Mouse (Mus musculus) brain, embryonic 18.5 days (tissue): ENCODE data around the gene Rarres1.
A peak's percentile ranks its signal among the peaks of the same experiment; 100 is the strongest.

Source experiments
- DNase-seq: peaks from one replicate; pipeline ENCODE4 v3.0.0-alpha.2; 2012; ENCODE audit warnings: low read depth, low spot score

Gene Rarres1

DNA sequence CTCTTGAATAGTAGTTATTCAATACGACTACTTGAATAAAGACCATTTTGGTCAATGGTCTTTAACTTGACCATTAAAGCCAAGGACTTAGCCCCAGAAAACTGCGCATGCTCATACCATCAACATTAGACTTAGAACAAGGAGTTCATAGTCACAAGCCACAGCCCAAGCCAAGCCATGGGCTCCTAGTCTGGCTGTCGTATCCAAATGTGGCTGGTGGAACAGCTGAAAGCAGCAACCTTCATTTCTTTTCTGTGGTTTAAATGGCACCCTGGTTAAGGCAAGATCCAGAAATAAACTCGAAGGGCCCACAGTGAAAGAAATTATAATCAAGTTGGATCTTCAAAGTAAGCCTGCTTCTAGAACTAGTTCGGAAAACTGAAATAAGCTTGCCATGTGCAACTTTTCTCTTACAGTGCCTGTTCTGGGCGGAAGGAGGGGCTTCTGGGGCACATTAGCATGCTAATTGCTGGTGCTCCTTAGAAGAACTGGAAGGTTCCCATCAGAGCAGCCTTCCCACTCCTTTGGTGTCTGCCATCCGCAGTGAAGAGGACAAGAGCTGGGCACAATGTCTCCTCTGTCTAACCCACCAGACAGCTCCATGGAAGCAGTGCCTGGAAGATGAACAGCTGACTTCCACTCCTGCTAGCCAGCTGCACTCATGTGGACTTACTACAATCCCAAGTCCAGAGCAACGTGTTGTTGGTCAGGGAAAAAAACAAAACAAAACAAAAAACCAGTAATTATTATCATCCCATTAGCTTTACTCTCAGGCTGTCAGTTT is 23.0 kb downstream of the Rarres1 start:
- DNase-seq = no peak

DNA sequence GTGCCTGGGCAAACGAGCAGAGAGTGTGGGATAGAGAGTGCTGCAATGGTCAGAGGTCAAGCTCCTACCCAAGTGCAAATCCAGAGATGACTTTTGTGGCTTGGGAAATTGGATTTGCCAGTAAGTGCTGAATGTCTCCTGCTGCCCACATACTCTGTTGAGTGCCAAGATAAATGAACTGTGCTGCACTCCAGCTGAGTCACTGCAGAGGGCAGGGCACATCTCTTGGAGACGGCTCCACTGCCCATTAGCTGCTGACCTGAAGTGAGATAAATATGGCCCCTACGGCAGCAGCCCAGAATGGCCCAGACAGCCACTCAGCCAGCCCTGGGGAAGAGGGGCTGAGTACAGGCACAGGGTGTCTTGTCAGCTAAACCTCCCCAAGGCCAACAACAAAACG is 25.2 kb downstream of the Rarres1 start:
- no peak for DNase-seq

DNA sequence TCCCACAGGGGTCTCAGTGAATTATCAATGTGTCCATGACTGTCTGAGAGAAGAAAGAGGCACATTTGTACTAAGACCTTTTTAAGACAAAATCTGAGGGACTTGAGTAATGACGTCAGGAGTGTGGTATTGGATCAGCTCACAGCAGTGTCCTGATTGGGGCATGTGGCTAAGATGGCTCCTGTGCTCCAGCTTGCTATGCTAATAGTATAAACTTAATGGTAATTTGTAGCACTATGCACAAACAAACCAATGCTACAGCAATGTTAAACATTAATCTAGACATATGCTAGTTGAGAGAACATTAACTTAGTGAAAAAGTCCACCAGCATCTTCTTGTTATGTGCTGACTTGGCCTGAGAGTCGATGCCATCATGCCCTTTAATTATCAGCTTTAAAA is 30.1 kb downstream of the Rarres1 start:
- DNase-seq = no peak

DNA sequence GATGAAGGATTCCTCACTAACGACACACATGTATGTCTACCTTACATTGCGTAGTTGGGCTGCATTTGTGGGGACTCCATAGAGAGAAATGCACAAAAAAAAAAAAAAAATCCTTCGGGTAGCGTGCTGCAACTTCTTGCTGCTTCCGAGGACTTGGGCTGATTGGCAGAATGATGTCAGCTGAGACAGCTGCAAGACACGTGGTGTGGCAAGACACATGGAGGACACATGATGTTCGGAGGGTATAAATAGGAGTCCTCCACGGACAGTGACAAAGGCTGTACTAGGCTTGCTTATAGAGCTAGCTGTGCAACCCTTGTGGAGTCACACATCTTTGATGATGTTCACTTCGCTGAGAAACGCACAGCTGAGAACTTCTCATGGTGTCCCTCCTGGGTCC is 32.9 kb downstream of the Rarres1 start:
- no peak for DNase-seq

DNA sequence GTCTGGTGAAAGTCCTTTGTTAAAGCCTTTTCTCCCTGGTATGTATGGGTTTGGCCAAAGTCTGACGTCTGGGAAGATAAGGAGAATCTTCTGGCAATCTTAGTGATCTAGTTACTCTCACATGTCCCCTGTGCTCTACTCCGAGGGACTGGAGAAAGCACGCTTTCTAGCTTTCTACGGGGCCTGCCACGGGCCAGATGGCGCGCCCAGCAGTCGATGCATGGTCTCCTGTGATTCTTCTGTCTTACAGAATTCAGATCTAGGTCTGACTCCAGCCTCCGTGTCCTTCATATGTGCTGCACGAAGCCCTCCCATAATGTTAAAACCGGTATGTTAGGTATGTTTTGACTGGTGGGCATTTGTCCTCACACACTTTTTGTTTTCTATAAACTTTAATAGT is 35.5 kb downstream of the Rarres1 start:
- no peak for DNase-seq

DNA sequence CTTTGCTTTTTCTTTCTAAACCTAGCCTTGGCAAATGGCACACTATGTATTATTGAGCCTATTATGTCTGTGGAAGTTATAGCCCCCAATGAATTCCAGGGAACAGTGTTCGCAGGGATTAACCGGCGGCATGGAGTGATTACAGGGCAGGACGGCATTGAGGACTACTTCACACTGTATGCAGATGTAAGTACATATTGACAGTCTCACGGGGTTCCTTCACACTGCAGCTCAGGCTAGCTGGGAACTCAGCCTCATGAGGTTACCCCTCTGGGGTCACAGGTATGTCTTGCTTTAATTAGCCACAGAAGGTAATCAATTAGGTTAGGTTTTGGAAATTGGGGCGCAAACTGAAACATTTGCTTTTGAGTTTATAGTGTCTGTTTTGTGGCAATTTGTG is 41.9 kb downstream of the Rarres1 start:
- no peak for DNase-seq

DNA sequence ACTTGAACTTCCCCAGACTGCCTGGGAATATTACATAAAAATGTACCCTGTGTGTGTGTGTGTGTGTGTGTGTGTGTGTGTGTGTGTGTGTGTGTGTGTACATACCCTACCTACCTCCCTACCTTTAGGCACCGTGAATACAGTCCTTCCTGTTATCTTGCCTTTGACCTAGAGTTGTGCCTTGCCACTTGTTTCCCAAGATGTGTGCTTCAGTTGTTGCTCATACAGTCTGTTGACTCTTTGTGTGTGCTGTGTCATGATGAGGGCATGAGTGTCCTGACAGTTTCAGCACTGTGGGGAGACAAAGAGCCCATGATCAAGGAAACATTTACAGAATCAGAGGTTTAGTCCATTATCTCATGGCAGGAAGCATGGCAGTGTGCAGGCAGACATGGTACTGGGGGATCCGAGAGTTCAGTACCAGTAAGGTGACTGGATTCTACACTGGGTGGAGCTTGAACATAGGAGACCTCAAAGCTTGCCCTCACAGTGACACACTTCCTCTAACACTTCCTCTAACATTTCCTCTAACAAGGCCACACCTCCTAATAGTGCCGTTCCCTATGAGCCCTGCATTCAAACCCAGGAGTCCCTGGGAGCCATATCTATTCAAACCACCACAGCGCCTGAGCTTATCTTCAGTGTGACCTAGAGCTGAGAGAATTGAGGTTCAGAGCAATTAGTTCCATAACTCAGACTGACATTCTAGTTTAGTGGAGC is 43.8 kb downstream of the Rarres1 start:
- DNase-seq = no peak

DNA sequence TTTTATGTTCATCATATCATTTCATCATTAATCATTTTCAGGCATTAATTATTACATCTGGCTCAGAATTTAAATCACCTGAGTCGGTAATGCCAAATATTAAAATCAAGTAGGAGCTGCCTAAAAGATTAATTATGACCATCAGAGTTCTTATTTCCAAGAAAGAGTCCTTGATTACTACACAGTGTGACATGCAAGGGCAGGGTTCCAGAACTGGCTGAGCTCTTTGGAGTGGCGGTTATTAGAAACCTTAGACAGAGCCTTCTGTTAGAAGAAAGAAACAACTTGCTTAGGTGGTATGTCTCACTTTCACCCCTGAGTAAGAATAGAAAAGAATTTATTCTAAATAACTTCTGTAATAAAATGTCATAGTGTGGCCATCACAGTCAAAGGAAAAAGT is 48.0 kb downstream of the Rarres1 start:
- DNase-seq = no peak

DNA sequence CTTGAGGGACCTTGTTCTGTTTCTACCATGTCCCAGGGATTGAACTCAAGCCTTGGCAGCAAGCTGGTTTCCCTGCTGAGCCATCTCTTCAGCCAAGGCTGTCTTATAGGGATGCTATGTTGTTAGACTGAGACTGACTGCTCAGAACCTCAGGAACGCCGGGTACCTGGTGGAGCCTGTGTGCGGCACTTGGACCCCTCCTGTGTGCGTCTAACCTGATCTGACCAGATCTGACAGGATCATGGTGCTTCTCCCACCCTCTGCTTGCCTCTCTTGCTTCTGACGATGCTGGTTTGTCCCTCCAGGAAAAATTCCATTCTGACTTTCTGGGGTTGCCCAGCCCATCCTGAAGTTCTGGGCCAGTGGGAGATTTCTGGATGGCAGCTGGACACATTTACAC is 48.7 kb downstream of the Rarres1 start:
- DNase-seq = no peak

DNA sequence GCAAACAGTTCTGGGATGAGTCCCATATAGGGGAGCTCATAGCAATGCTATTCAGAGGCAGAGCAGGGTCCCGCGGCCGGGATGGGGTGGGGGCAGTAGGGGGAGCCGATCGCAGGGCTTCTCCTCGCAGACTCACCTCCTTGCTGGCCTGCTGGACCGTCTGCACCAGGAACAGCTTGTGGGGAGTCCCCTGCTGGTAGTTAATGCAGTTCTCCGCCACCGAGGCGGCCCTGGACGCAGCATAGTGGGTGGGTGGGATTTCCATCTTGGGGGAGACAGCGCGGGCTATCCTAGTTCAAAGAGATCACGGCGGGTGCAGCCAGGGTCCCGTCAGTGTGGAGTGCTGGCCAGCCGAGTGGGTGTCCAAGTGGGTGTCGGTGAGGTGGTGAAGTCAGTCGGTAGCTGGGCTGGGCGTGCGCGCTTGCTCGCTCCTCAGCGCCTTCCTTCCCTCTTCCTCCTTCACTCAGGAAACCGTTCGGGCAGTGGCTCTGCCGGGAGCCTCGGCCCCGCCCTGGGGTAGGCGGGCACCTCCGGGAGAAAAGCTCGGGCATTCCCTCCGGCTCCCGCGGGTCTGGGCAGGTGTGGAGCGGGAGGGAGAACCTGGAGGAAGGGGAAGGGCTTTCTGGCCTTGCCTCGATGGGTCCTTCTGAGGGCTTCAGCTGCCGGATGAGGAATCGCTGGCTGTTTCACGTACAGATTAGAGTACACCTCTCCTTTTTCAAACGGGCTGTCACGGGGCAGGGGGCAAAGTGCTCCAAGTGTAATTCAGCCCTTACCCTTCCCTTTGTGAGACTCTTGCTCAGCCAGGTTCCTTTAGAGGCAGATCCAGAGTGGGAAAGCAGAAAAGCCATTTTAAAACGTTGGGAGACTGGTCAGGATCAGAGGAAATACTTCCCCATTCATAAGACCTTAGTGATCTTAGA is 51.6 kb downstream of the Rarres1 start, which contains the start of gene Lxn:
Gene Lxn, minus strand, starts transcription at position 477 of the 923 bp plus-strand sequence.
- no peak for DNase-seq

DNA sequence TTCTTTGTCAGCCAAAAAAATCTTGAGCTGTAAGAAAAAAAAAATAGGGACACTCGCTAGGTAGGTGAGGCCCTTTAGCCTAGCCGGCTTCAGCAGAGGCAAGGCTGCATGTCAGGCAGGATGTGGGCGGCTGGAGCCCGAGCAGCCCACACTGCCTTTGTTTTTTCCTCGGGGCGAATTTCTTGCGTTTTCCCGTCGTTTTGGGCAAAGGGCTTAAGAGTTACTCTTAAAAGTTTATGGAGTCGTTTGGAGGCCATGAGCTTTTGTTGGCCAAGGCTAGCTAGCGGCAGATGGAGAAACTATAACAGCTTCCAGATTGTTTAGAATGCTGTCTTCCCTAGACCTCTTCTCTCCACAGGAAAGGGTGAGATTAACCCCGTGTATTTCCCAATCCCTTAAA is 52.3 kb downstream of the Rarres1 start:
- no peak for DNase-seq

DNA sequence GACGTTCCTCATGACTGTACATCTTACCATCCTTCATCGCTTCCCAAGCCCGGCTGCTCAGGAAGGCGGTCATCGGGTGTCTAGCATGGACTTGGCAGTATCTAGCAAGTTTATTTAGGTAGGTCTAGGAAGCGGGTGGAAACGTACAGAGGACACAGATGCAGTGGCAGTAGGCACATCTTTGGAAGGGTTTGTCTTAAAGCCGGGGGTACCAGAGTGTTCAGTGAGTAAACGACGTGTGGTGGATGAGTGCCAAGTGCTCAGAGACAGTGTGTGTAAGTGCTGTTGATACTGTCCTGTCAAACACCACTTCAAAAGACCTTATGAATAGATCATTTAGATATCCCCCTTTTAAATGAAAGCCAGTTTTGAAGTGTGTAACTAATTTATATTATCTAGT is 52.7 kb downstream of the Rarres1 start:
- no peak for DNase-seq

DNA sequence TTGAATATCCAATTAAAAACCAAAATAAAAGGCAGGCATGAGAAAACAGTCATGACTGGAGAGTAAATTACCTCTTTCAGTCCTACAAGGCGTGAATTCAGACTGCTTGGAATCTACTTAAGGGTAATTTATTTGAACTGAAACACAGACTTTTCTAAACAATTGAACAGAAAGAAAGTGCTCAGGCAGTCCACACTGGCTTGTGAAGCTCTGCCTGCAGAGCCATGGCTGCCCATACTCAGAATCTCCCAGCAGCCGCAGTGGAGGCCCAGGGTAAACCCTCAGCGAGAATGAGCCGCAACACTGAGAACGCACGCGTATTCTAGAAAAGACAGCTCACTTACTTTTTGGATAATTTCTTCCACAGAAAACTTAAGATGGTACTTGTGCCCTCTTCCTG is 53.3 kb downstream of the Rarres1 start:
- DNase-seq = no peak

DNA sequence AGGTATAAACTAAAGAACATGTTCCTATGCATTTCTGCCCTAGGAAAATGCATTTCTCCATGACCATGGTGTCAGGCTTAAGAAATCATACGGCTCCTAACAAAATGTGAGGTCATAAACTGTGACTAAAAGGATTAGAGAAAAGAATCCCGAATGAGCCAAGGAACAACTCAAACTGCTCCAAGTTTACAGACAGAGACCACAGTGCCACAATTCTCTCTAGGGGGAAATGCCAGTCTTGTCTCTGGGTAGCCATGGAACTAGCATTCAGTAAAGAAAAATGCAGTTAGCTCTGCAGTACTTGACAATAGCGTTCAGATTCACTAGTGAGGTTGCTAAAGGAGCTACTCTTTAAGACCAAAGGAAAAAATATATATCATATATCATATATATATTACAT is 55.4 kb downstream of the Rarres1 start:
- no peak for DNase-seq

DNA sequence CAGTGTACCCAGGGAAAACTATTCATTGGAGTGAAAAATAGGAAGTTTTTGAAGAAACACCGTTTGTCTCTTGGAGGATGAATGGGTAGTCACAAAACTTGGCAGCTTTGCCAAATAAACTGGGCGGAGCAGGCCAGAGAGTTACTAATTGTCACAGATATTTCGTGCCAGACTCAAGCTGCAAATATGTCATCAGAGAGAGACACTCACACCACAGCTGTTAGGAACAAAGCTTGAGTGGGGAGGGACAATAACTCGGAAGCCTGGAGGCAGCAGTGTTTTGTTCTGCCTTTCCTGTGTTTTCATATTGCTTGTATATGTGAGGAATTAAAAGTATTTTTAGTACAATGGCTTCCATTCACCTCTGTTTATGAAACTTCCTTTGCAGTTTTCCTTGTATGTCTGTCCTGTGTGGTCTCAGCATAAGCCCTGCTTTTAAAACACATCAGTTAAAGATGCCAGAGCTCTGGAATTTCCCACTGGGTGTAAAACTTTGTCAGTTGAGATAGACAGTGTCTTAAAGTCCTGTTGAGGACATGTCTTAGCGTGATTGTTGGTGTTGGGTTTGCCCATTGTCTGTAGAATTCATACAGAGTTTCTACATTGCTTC is 64.6 kb downstream of the Rarres1 start:
- no peak for DNase-seq

DNA sequence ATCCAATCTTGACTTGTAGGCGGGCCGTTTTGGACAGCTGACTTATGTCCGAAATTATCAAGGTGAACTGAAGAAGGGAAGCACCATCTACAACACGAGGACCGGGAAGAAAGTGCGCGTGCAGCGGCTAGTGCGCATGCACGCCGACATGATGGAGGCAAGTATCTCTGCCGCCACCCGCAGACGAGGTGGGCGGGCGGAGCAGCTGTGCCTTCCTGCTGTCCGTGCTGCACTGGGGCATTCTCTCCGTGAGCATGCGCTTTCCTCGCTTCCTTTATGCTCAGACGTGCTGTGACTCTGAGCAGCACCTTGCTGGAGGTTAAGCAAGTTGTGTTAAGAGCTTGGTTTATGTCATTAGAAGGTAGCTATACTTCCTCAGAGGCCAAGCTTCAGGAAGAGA is 65.7 kb downstream of the Rarres1 start:
- no peak for DNase-seq

DNA sequence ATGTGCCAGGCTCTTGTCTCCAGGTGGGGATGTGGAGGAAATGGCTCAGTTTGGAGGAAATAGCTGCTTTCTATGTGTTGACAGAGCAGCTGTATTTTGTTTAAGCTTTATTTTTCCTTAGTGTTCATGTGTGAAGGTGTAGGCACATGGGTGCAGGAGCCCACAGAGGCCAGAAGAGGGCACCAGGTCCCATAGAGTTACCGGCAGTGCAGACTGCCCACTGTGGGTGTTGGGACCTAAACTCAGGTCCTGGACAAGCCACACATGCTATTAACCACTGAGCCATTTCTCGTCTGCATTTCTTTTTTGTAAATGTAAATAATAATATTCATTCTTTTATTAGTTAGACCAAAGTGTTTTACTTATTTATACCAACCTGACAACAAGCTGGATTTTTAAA is 68.2 kb downstream of the Rarres1 start:
- no peak for DNase-seq

DNA sequence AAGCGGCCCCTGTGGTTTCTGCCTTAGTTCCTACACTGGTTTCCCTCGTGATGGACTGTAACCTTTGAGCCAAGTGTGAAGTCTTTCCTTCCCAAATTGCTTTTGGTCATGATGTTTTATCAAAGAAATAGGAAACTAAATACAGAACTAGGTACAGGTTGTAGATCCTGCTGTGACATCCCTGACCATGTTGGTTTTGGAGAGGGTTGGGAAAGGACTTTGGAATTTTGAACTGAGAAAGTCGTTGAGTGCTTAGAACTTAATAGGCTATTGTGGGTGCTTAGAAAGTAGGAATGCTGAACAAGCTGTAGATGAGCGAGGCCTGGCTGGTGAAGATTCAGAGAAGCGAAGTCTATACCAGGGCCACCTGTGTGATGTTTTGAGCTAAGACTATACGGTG is 81.3 kb downstream of the Rarres1 start:
- DNase-seq = no peak

DNA sequence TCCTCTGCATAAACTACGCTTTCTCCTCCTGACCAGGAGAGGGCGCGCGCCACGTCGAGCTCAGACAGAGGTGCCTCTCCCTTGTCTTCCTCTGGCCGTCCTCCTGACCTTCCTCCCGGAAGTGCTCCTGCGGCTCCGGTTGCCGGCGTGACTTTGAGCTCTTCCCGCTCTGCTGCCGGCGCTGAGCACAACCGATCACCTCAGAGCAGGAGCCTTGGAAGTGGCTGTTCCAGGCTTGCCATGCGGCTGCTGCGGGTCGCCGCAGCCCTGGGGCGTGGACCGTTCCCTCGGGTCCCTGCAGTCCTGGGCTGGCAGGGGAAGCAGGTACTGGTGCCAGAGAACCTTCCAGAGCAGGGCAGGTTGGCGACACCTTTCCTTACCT is 85.3 kb downstream of the Rarres1 start, which contains the start of gene Gfm1:
Gene Gfm1, plus strand, starts transcription at position 98 of the 382 bp plus-strand sequence.
- DNase-seq = peak; percentile 80

DNA sequence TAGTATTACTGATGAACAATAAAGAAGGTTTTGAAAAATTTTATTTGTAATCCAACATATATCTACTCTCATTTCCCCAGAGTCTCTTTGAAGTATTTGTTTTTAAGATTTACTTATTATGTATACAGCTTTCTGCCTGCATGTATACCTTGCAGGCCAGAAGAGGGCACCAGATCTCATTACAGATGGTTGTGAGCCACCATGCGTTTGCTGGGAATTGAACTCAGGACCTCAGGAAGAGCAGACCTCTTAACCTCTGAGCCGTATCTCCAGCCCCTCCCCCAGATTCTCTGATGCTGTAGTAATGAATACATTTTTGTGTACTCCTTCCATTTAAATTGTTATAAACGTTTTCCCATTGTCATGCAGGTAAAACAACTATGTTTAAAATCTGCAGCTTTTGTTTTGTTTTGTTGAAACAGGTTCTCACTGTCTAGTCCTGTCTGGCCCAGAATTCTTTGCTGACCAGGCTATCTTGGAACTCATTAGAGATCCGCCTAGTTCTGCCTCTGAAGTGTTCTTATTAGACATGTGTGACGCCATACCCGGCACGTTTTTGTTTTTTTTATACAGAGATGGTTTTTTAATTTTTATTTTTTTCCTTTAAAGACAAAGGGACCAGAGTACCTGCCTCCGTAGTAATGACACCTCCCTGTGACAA is 85.9 kb downstream of the Rarres1 start:
- no peak for DNase-seq
